Mouse (Mus musculus): ENCODE data around the gene B3glct. TPM values are rescaled to one million over a fixed set of nuclear protein-coding genes. Genes with fewer than 3 reads are reported as not detected.

Gene B3glct
- polyA plus RNA-seq (2021) = 16.7 TPM

GRCm38 (mm10) chr5:149678100-149678989 is at the start of gene B3glct:
Gene B3glct, plus strand, starts transcription at chr5:149678230.
- TF ChIP-seq CTCF (IDR thresholded peaks at IDR 0.05) = peak; percentile 100
- in situ Hi-C loops (cut with MboI; ENCODE audit: low pct_unique_long_range_greater_than_20kb) = no loop called here

GRCm38 (mm10) chr5:149634409-149635035 is 43.5 kb upstream of the B3glct start:
- CTCF ChIA-PET = interaction anchor here (0.7 to 1.6 kb wide), 5 partner anchors 9 to 110 kb away, joined by 3 to 5 read pairs (median 3); partner anchors contain the start of gene B3glct
- in situ Hi-C loops (cut with MboI; ENCODE audit: low pct_unique_long_range_greater_than_20kb) = no loop called here
- DNase-seq (ENCODE audit: low read depth, low spot score) (no peak), ATAC-seq (no peak)
- TF ChIP-seq CTCF (IDR thresholded peaks at IDR 0.05) = no peak
- POLR2A ChIA-PET = interaction anchor here (0.5 to 2.3 kb wide), 6 partner anchors 11 to 1139 kb away, joined by 3 to 10 read pairs (median 6); no protein-coding TSS in a partner anchor
- H3K27me3 ChIP-seq = no peaks in the 10 kb centered on the region

More at GRCm38 (mm10) chr5:149678100-149678989, at the start of gene B3glct:
- H3K27me3 ChIP-seq = no peaks in the 10 kb centered on the region
- peak; percentile 99 for ATAC-seq
- POLR2A ChIA-PET = no interaction called here
- CTCF ChIA-PET = interaction anchor here (0.8 to 2.3 kb wide), 14 partner anchors 9 to 206 kb away, joined by 3 to 11 read pairs (median 4); no protein-coding TSS in a partner anchor
- peak; percentile 25 for DNase-seq (ENCODE audit: low read depth, low spot score)

GRCm38 (mm10) chr5:149635556-149635955 is 42.5 kb upstream of the B3glct start:
- in situ Hi-C loops (cut with MboI; ENCODE audit: low pct_unique_long_range_greater_than_20kb) = no loop called here
- no peaks in the 10 kb centered on the region for H3K27me3 ChIP-seq
- no peak for DNase-seq (ENCODE audit: low read depth, low spot score)
- peak; percentile 10 for ATAC-seq
- ChIA-PET CTCF (interaction anchor here (1.0 to 1.6 kb wide), 4 partner anchors 8 to 111 kb away, joined by 3 to 5 read pairs (median 4); partner anchors contain the start of gene B3glct), POLR2A (interaction anchor here (0.9 to 2.3 kb wide), 6 partner anchors 12 to 109 kb away, joined by 3 to 10 read pairs (median 6); partner anchors contain the start of gene Wdr95)
- TF ChIP-seq CTCF (IDR thresholded peaks at IDR 0.05) = no peak

GRCm38 (mm10) chr5:149636075-149636920 is 41.7 kb upstream of the B3glct start, which contains the start of gene Hsph1:
Gene Hsph1, minus strand, starts transcription at chr5:149636376.
- ChIA-PET POLR2A (interaction anchor here (0.9 to 2.3 kb wide), 6 partner anchors 12 to 109 kb away, joined by 3 to 10 read pairs (median 6); partner anchors contain the start of gene Wdr95), CTCF (interaction anchor here (0.7 to 1.6 kb wide), 4 partner anchors 8 to 260 kb away, joined by 3 to 4 read pairs (median 3); no protein-coding TSS in a partner anchor)
- no peak for TF ChIP-seq CTCF (IDR thresholded peaks at IDR 0.05)
- ATAC-seq (peak; percentile 97), DNase-seq (ENCODE audit: low read depth, low spot score) (peak; percentile 98)
- no peaks in the 10 kb centered on the region for H3K27me3 ChIP-seq
- in situ Hi-C loops (cut with MboI; ENCODE audit: low pct_unique_long_range_greater_than_20kb) = no loop called here

GRCm38 (mm10) chr5:149637306-149637705 is 40.7 kb upstream of the B3glct start:
- no peak for TF ChIP-seq CTCF (IDR thresholded peaks at IDR 0.05)
- DNase-seq (ENCODE audit: low read depth, low spot score) = no peak

GRCm38 (mm10) chr5:149641277-149641892 is 36.6 kb upstream of the B3glct start:
- H3K27me3 ChIP-seq = no peaks in the 10 kb centered on the region
- in situ Hi-C loops (cut with MboI; ENCODE audit: low pct_unique_long_range_greater_than_20kb) = no loop called here
- DNase-seq (ENCODE audit: low read depth, low spot score) (no peak), ATAC-seq (no peak)
- CTCF ChIA-PET = interaction anchor here (1.0 to 1.3 kb wide), 2 partner anchors 14 to 33 kb away, joined by 3 read pairs; no protein-coding TSS in a partner anchor
- TF ChIP-seq CTCF (IDR thresholded peaks at IDR 0.05) = no peak
- POLR2A ChIA-PET = no interaction called here

More at GRCm38 (mm10) chr5:149637306-149637705, 40.7 kb upstream of the B3glct start:
- POLR2A ChIA-PET = interaction anchor here (0.9 kb wide), 1 partner anchor 127 kb away, joined by 6 read pairs; no protein-coding TSS in a partner anchor
- H3K27me3 ChIP-seq = no peaks in the 10 kb centered on the region
- in situ Hi-C loops (cut with MboI; ENCODE audit: low pct_unique_long_range_greater_than_20kb) = no loop called here
- ATAC-seq = no peak
- CTCF ChIA-PET = interaction anchor here (1.2 to 1.5 kb wide), 2 partner anchors 49 to 113 kb away, joined by 3 read pairs; no protein-coding TSS in a partner anchor

- DNase-seq (ENCODE audit: low read depth, low spot score) (no peak), ATAC-seq (peak; percentile 73)
- in situ Hi-C loops (cut with MboI; ENCODE audit: low pct_unique_long_range_greater_than_20kb) = no loop called here
- CTCF ChIA-PET = no interaction called here
- POLR2A ChIA-PET = no interaction called here
- no peak for TF ChIP-seq CTCF (IDR thresholded peaks at IDR 0.05)
- H3K27me3 ChIP-seq = no peaks in the 10 kb centered on the region
Measured at GRCm38 (mm10) chr5:149642366-149642765, 35.7 kb upstream of the B3glct start.

GRCm38 (mm10) chr5:149642783-149643509 is 35.1 kb upstream of the B3glct start:
- in situ Hi-C loops (cut with MboI; ENCODE audit: low pct_unique_long_range_greater_than_20kb) = no loop called here
- TF ChIP-seq CTCF (IDR thresholded peaks at IDR 0.05) = no peak
- CTCF ChIA-PET = interaction anchor here (0.8 to 1.2 kb wide), 2 partner anchors 14 to 15 kb away, joined by 3 to 4 read pairs; no protein-coding TSS in a partner anchor
- ATAC-seq (no peak), DNase-seq (ENCODE audit: low read depth, low spot score) (no peak)
- POLR2A ChIA-PET = interaction anchor here (0.6 kb wide), 1 partner anchor 29 kb away, joined by 5 read pairs; no protein-coding TSS in a partner anchor
- H3K27me3 ChIP-seq = no peaks in the 10 kb centered on the region
